Mouse (Mus musculus) right cerebral cortex, postnatal 25 days (tissue): ENCODE measurements around the gene Speer4b.
"Not testable (repeated sequence)": the region's sequence is repeated elsewhere in the genome, so short reads cannot be mapped to it uniquely, and the experiment has no call there.

ENCODE experiments used
- DNase-seq: peaks from one replicate; pipeline ENCODE4 v3.0.0; 2022

The Speer4b gene

GRCm38 (mm10) chr5:27501338-27501737, at the start of gene Speer4b:
Gene Speer4b (minus strand): TSS chr5:27501438.
- not testable (repeated sequence) for DNase-seq

- DNase-seq: no peak
These were observed 48.1 kb upstream of the Speer4b start for GRCm38 (mm10) chr5:27549291-27549690.

GRCm38 (mm10) chr5:27544816-27545270, 43.6 kb upstream of the Speer4b start:
- peak; percentile 23 for DNase-seq

GRCm38 (mm10) chr5:27526906-27527305, 25.7 kb upstream of the Speer4b start:
- DNase-seq: no peak

- no peak for DNase-seq
These were observed 17.5 kb upstream of the Speer4b start for GRCm38 (mm10) chr5:27518716-27519115.

- no peak for DNase-seq
These were observed 10.3 kb downstream of the Speer4b start for GRCm38 (mm10) chr5:27490942-27491341.

- no peak for DNase-seq
These were observed 15.1 kb downstream of the Speer4b start for GRCm38 (mm10) chr5:27486138-27486537.

GRCm38 (mm10) chr5:27481706-27482105, 19.5 kb downstream of the Speer4b start:
- DNase-seq: no peak

- DNase-seq: no peak
These were observed 26.2 kb downstream of the Speer4b start for GRCm38 (mm10) chr5:27474964-27475465.

GRCm38 (mm10) chr5:27457686-27458085, 43.6 kb downstream of the Speer4b start:
- no peak for DNase-seq

GRCm38 (mm10) chr5:27456981-27457380, 44.3 kb downstream of the Speer4b start:
- DNase-seq: no peak

GRCm38 (mm10) chr5:27454386-27454785, 46.9 kb downstream of the Speer4b start:
- no peak for DNase-seq

- no peak for DNase-seq
These were observed 47.9 kb downstream of the Speer4b start for GRCm38 (mm10) chr5:27453201-27453845.
